Mouse (Mus musculus) stomach, embryonic 16.5 days (tissue): ENCODE measurements around the gene Wnk1. TPM values are rescaled to one million over a fixed set of nuclear protein-coding genes. Genes with fewer than 3 reads are reported as not detected.

ENCODE experiments used
- ATAC-seq: fragments of 200-750 bp; cut with Nextera tagmentation; 2 replicates; pipeline ENCODE4 v1.8.0; 2017; ENCODE audit warnings: moderate number of reproducible peaks, moderate TSS enrichment; ENCODE audit not compliant: insufficient read depth, low FRiP score
- H3K27ac ChIP-seq: fragments of 300-500 bp; sonication (generic); 2 replicates; pipeline ENCODE4 v1.5.1; 2014; ENCODE audit warnings: low read length
- H3K27me3 ChIP-seq: fragments of 300-500 bp; sonication (generic); 2 replicates; pipeline ENCODE4 v1.6.1; 2014; ENCODE audit warnings: low read length, control low read depth, mixed read lengths; ENCODE audit not compliant: control insufficient read depth, insufficient read depth
- H3K36me3 ChIP-seq: fragments of 300-500 bp; sonication (generic); 2 replicates; pipeline ENCODE4 v1.6.1; 2014; ENCODE audit warnings: low read length; ENCODE audit not compliant: control insufficient read depth, insufficient read depth
- H3K4me1 ChIP-seq: fragments of 300-500 bp; sonication (generic); 2 replicates; pipeline ENCODE4 v1.6.1; 2014; ENCODE audit warnings: low read length, control low read depth, mixed read lengths; ENCODE audit not compliant: control insufficient read depth, insufficient read depth
- H3K4me2 ChIP-seq: fragments of 300-500 bp; sonication (generic); 2 replicates; pipeline ENCODE4 v1.6.1; 2014; ENCODE audit warnings: low read depth, low read length, mixed read lengths
- H3K4me3 ChIP-seq: fragments of 300-500 bp; sonication (generic); replicated peaks from 2 replicates; pipeline ENCODE4 v1.5.1; 2014; ENCODE audit warnings: mild to moderate bottlenecking, low read length
- H3K9ac ChIP-seq: fragments of 300-500 bp; sonication (generic); 2 replicates; pipeline ENCODE4 v1.6.1; 2014; ENCODE audit warnings: low read length
- H3K9me3 ChIP-seq: fragments of 300-500 bp; sonication (generic); replicated peaks from 2 replicates; pipeline ENCODE4 v1.6.1; 2016; ENCODE audit warnings: low read length, control low read depth; ENCODE audit not compliant: control insufficient read depth
- WGBS: fragments of 180-500 bp; shearing (Covaris S2); extraction: QIAGEN DNeasy Blood & Tissue Kit; methylation state at CpG from one replicate; pipeline ENCODE4 v1.1.7; 2014; 5-methylcytosine and 5-hydroxymethylcytosine counted together
- polyA plus RNA-seq: library from polyadenylated mRNA; unstranded; fragments of >200 nt; fragmentation: Nextera tagmentation; extraction: Ambion mirVana; gene quantifications from 2 replicates; pipeline ENCODE4 v1.2.1, GENCODE M21; 2015

The Wnk1 gene
- polyA plus RNA-seq, 1 experiment from 2014 or later = 37.4 TPM

GRCm38 (mm10) chr6:119924235-119925005, 114.1 kb downstream of the Wnk1 start:
- H3K9ac ChIP-seq = no peak overlapping the region
- H3K4me1 ChIP-seq = no peaks in the 10 kb centered on the region
- H3K27ac ChIP-seq = no peak overlapping the region
- no peak for ATAC-seq
- H3K36me3 ChIP-seq = peaks cover 30% of the 10 kb centered on the region
- no peak overlapping the region for H3K4me3 ChIP-seq
- no peak overlapping the region for H3K4me2 ChIP-seq
- no peaks in the 10 kb centered on the region for H3K27me3 ChIP-seq
- no peaks in the 10 kb centered on the region for H3K9me3 ChIP-seq
- WGBS = 41% methylated on average over 4 of the region's 4 CpGs

- H3K4me3 ChIP-seq = no peak overlapping the region
- H3K27ac ChIP-seq = no peak overlapping the region
- no peak overlapping the region for H3K9ac ChIP-seq
- peaks cover 26% of the 10 kb centered on the region; the same call in 1 of the 2 replicates for H3K36me3 ChIP-seq
- no peaks in the 10 kb centered on the region for H3K4me1 ChIP-seq
- no peaks in the 10 kb centered on the region for H3K9me3 ChIP-seq
- ATAC-seq = no peak
- WGBS = 91% methylated on average over 4 of the region's 4 CpGs
- no peaks in the 10 kb centered on the region for H3K27me3 ChIP-seq
- no peak overlapping the region for H3K4me2 ChIP-seq
Measured at GRCm38 (mm10) chr6:119922544-119922943, 115.9 kb downstream of the Wnk1 start.

- no peak overlapping the region for H3K9ac ChIP-seq
- H3K9me3 ChIP-seq = no peaks in the 10 kb centered on the region
- no peak overlapping the region for H3K4me3 ChIP-seq
- no peak overlapping the region for H3K27ac ChIP-seq
- 88% methylated on average over 3 of the region's 3 CpGs for WGBS
- H3K4me1 ChIP-seq = no peaks in the 10 kb centered on the region
- H3K4me2 ChIP-seq = no peak overlapping the region
- no peaks in the 10 kb centered on the region for H3K27me3 ChIP-seq
- peaks cover 22% of the 10 kb centered on the region; the same call in 1 of the 2 replicates for H3K36me3 ChIP-seq
- no peak for ATAC-seq
Measured at GRCm38 (mm10) chr6:119922136-119922535, 116.3 kb downstream of the Wnk1 start.

- 81% methylated on average over 16 of the region's 16 CpGs for WGBS
- ATAC-seq = no peak
- H3K36me3 ChIP-seq = peaks cover 14% of the 10 kb centered on the region; the same call in 1 of the 2 replicates
- H3K4me3 ChIP-seq = no peak overlapping the region
- no peaks in the 10 kb centered on the region for H3K9me3 ChIP-seq
- no peak overlapping the region for H3K27ac ChIP-seq
- H3K4me1 ChIP-seq = no peaks in the 10 kb centered on the region
- no peak overlapping the region for H3K9ac ChIP-seq
- no peak overlapping the region for H3K4me2 ChIP-seq
- H3K27me3 ChIP-seq = no peaks in the 10 kb centered on the region
Measured at GRCm38 (mm10) chr6:119918561-119919181, 119.8 kb downstream of the Wnk1 start.

GRCm38 (mm10) chr6:119915710-119916109, 122.8 kb downstream of the Wnk1 start:
- Histone ChIP-seq H3K27ac (no peak overlapping the region), H3K4me2 (no peak overlapping the region), H3K9me3 (no peaks in the 10 kb centered on the region), H3K27me3 (no peaks in the 10 kb centered on the region), H3K9ac (no peak overlapping the region), H3K4me1 (no peaks in the 10 kb centered on the region), H3K4me3 (no peak overlapping the region), H3K36me3 (peaks cover 14% of the 10 kb centered on the region)
- 88% methylated on average over 5 of the region's 5 CpGs for WGBS
- ATAC-seq = no peak

GRCm38 (mm10) chr6:119912046-119912445, 126.4 kb downstream of the Wnk1 start:
- peaks cover 10% of the 10 kb centered on the region; the same call in 1 of the 2 replicates for H3K36me3 ChIP-seq
- no peak overlapping the region for H3K4me3 ChIP-seq
- H3K27ac ChIP-seq = no peak overlapping the region
- 71% methylated on average over 5 of the region's 5 CpGs for WGBS
- H3K27me3 ChIP-seq = no peaks in the 10 kb centered on the region
- H3K9ac ChIP-seq = no peak overlapping the region
- ATAC-seq = no peak
- H3K4me1 ChIP-seq = no peaks in the 10 kb centered on the region
- H3K9me3 ChIP-seq = no peaks in the 10 kb centered on the region
- H3K4me2 ChIP-seq = no peak overlapping the region

- H3K36me3 ChIP-seq = no peaks in the 10 kb centered on the region
- 87% methylated on average over 5 of the region's 5 CpGs for WGBS
- no peak for ATAC-seq
- H3K4me1 ChIP-seq = peaks cover 4% of the 10 kb centered on the region; the same call in 1 of the 2 replicates
- no peaks in the 10 kb centered on the region for H3K27me3 ChIP-seq
- H3K4me2 ChIP-seq = no peak overlapping the region
- H3K9me3 ChIP-seq = no peaks in the 10 kb centered on the region
- H3K4me3 ChIP-seq = no peak overlapping the region
- no peak overlapping the region for H3K9ac ChIP-seq
- no peak overlapping the region for H3K27ac ChIP-seq
Measured at GRCm38 (mm10) chr6:119905461-119905860, 133.0 kb downstream of the Wnk1 start.

- Histone ChIP-seq H3K27ac (peak overlapping the region; percentile 98), H3K27me3 (no peaks in the 10 kb centered on the region), H3K9me3 (no peaks in the 10 kb centered on the region), H3K4me3 (peak overlapping the region; percentile 94), H3K36me3 (no peaks in the 10 kb centered on the region), H3K4me2 (peak overlapping the region; percentile 84), H3K9ac (peak overlapping the region; percentile 94), H3K4me1 (peaks cover 4% of the 10 kb centered on the region; the same call in 1 of the 2 replicates)
- WGBS = 14% methylated on average over 15 of the region's 15 CpGs
- no peak; the same call in 1 of the 2 replicates for ATAC-seq
Measured at GRCm38 (mm10) chr6:119903081-119903789, 135.2 kb downstream of the Wnk1 start.
